Mouse (Mus musculus): ENCODE measurements around the gene Plac8.

DNA sequence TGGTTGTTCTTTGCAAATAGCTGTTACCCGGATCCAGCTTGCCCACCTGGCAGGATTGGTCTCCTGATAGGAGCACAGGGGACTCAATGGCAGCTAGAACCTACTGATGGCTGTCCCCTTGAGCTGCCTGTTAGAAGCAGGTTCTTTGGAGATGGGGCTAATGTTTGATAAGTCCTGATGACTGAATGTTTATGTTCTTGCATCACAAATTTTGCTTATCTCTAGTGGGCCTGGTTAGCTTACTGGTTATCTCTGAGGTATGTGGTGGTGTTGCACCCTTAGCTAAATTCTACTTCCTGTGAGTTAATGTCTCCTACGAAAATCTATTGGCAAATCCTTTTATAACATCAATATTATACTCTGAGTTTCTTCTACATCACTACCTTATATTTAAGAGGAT is 20.1 kb downstream of the Plac8 start:
- TF ChIP-seq EP300 (IDR thresholded peaks at IDR 0.05; ENCODE audit: low read depth), result no peak
- no peak for TF ChIP-seq CTCF (IDR thresholded peaks at IDR 0.05; ENCODE audit: low read depth)

All from heart, postnatal 0 days (tissue).